Mouse (Mus musculus): ENCODE results near the gene Zbed5. TPM values are rescaled to one million over a fixed set of nuclear protein-coding genes. Genes with fewer than 3 reads are reported as not detected.

Gene Zbed5
- 1.2 to 4.6 TPM (median 1.8 TPM) in 4 replicates for total RNA-seq (2023; ENCODE audit: inconsistent age)

DNA sequence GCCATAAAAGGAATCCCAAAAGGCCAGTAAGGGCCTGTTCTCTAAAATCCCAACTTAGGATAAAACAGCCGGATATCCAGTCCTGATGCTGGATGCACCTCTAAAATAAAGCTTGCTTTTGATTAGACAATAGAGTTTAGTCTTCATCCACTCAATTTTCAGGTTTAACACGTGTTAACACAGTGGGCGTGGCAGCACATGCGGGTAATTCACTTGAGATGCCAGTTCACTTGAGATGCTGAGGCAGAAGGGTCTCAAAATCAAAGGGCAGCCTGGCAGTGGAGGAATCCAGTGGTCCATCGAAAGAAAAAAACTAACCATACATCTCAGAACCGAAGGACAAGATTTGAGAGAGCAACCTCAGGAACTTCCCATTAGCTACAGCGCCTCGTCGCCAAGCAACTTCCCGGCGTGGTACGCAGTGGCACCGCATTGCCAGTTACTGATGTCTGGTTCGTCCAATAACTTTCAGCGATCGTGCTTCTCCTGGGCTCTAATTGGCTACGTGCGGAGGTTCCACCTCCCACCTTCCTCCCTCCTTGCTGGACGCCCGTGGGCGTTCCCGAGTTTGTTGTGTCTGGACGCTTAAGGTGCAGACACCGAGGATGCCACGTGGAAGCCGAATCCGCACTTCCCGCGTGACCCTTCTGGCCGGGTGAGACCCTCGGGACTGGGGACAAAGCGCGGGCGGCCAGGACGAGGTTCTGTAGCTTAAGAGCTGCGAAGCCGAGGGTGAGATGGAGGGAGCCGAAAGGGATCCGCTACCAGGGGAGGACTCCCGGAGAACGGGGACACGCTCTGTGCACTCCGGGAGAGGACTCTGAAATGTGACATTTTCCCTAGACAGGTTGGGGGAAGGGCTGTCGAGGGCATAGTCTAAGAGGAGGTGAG lies at the start of gene Zbed5:
Zbed5 (plus strand) TSS at position 526 of the 891 bp plus-strand sequence.

DNA sequence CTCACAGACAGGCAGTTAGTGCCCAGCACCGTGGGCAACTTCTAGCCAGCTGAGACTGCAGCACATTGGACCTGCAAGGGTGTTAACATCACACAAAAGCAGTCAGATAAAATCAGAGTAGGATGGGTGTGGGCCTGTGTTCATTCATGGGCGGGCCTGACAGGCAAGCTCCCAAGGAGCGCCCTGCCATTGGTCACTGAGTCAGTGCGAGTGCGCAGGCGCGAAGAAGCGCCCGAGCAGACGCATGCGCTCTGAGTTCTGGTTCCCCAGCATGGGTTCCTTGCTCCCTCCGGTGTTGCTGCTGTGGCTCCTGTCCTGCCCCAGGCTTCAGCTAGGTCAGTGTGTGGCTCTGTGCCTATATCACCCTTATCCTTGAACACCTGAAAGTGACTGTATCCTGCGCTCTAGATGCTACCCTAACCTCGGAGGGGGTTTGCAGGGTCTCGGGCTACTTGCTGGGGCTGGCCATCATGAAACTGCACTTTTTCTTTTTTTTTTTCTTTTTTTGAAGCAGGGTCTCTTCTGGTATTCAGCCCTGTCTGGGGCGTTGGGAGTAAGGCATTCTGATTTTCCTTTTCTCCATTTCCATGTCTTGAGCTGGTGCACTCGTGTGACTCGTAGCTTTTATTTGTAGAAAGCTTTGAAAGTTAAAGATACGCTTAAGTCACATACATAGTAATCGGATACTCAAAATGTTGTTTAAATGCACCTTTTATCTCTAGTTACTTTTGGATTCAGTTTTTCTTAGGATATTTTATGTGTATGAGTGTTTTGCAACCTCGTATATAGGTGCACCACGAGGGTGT lies 48.6 kb upstream of the Zbed5 start, which contains the start of gene Sumf2:
Sumf2 (plus strand) TSS at position 235 of the 806 bp plus-strand sequence.

DNA sequence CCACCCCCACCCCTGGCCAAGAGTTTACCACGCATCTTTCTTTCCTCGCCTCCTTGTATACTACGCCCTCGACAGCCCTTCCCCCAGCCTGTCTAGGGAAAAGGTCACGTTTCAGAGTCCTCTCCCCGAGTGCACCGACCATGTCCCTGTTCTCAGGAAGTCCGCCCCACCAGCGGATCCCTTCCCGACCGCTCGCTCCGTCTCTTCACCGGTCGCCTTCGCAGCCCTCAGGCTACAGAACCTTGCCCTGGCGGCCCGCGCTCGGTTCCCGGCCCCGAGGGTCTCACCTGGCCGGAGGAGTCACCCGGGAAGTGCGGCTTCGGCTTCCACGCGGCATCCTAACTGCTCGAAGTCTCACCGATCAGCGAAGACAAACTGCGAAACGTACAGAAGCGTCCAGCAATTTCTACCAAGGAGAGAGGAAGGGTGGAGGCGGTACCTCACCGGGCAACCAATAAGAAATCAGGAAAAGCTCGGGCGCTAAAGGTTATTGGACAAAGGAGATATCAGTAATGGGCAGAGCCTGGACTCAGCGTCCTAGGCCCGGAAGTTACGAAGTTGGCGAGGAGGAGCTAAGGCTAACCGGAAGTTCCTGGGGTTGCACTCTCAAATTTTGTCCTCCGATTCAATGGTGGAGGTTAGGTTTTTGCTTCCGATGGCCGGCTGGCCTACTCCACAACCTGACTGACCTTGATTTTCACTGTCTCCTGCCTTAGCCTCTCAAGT lies 8.4 kb upstream of the Zbed5 start, which contains the start of gene Chchd2:
Chchd2 (minus strand) TSS at position 560 of the 726 bp plus-strand sequence.

DNA sequence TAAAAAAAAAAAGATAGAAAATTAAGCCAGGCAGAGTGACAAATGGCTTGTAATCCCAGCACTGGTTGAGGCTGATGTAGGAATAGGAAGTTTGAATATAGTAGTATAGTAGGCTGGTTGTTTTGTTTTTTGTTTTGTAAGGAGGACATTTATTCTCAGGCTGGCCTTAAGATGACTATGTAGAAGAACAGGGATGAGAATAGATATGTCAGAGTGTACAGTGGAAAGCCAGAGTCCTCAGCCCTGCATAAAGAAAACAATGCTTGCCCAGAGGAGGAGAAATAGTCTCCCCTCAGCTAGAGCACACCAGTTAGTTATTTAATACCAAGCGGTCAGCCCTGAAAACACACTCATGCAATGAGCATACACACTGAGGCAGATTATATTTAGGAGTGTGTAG lies 2.9 kb downstream of the Zbed5 start, which contains the start of gene Phkg1:
Phkg1 (minus strand) TSS at position 101 of the 400 bp plus-strand sequence.

DNA sequence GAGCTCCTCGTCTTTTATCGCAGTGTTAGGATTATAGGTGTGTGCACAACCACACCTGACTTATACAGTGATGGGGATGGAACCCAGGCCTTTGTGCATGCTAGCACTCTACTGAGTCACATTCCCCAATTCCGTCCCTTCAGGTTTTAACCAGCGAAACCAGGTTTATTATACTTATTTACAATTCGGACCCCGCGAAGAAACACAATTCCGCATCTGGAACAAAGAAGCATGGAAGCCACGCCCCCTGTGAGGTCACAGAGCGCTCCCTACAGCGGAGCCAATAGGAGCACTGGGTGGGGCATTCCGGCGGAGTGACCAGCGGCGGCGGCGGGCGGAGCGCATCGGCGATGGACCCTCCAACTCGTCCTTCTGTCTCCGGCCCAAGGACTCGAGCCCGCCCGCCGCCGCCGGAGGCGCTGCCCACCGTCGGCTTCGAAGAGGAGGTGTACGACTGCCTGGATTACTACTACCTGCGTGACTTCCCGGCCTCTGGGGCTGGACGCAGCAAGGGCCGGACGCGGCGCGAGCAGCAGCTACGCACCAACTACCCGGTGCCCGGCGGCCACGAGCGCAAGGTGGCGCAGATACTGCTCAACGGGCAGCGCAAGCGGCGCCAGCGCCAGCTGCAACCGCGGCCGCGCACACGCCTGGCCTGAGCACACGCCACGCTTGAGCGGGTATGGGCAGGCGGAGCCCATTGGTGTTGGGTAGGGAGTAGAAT lies 12.9 kb downstream of the Zbed5 start, which contains the start of gene Nupr1l:
Nupr1l (plus strand) TSS at position 299 of the 724 bp plus-strand sequence.

DNA sequence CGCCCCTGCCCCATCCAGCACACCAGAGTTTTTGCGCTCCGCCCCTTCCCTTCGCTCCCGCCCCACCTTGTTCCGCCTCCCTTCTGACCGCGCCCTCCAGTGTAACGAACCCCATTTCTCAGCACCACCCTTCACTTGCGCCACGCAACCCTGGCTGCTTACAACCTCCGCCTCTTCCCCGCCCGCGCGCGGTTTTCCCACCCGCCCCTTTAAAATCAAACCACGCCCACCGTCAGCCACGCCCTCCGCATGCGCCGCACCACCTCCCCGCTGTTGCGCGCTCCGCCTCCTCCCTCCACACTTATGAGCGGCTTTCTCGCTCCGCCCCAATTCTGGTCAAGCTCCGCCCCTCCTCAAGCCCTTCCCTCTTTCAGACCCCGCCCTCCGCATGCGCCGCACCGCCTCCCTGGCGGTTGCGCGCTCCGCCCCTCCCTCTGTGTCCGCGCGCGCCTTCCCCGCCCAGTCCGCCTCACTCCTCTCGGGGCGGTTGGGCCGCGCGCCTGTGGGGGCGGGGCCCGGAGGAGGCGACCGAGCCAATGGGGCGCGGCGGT lies 46.0 kb downstream of the Zbed5 start, which contains the start of gene Vkorc1l1:
Vkorc1l1 (plus strand) TSS at position 476 of the 551 bp plus-strand sequence.

Other genes starting within 250 kb of the Zbed5 start
- 1.6 to 2.7 TPM (median 1.9 TPM) in 4 replicates for gene Zfp11, start 225.6 kb upstream of the Zbed5 start, total RNA-seq (2023; ENCODE audit: inconsistent age)
- gene Sept14, start 187.2 kb upstream of the Zbed5 start, total RNA-seq (2023; ENCODE audit: inconsistent age): not detected in 4 replicates
- 43.3 to 59.8 TPM (median 48.1 TPM) in 4 replicates for gene Mrps17, start 180.2 kb upstream of the Zbed5 start, total RNA-seq (2023; ENCODE audit: inconsistent age)
- 32.5 to 37.1 TPM (median 33.3 TPM) in 4 replicates for gene Nipsnap2, start 170.7 kb upstream of the Zbed5 start, total RNA-seq (2023; ENCODE audit: inconsistent age)
- 9.7 to 13.0 TPM (median 10.1 TPM) in 4 replicates for gene Psph, start 108.3 kb upstream of the Zbed5 start, total RNA-seq (2023; ENCODE audit: inconsistent age)
- gene Sumf2, start 48.7 kb upstream of the Zbed5 start, total RNA-seq (2023; ENCODE audit: inconsistent age): 8.9 to 19.3 TPM (median 13.0 TPM) in 4 replicates
- 131 to 185 TPM (median 145 TPM) in 4 replicates for gene Chchd2, start 8.3 kb upstream of the Zbed5 start, total RNA-seq (2023; ENCODE audit: inconsistent age)
- gene Phkg1, start 2.8 kb downstream of the Zbed5 start, total RNA-seq (2023; ENCODE audit: inconsistent age): 0.21 to 1.1 TPM (median 0.57 TPM) in 3 of 4 replicates, not detected in the other
- gene Nupr1l, start 12.8 kb downstream of the Zbed5 start, total RNA-seq (2023; ENCODE audit: inconsistent age): 1.0 to 2.0 TPM (median 1.5 TPM) in 4 replicates
- 9.9 to 12.8 TPM (median 10.9 TPM) in 4 replicates for gene Vkorc1l1, start 46.2 kb downstream of the Zbed5 start, total RNA-seq (2023; ENCODE audit: inconsistent age)
- gene Gusb, start 107.3 kb downstream of the Zbed5 start, total RNA-seq (2023; ENCODE audit: inconsistent age): 31.0 to 36.7 TPM (median 34.3 TPM) in 4 replicates
- gene Asl, start 133.5 kb downstream of the Zbed5 start, total RNA-seq (2023; ENCODE audit: inconsistent age): 12.5 to 16.6 TPM (median 15.1 TPM) in 4 replicates
- gene Crcp, start 133.6 kb downstream of the Zbed5 start, total RNA-seq (2023; ENCODE audit: inconsistent age): 19.9 to 27.9 TPM (median 25.3 TPM) in 4 replicates
- 35.5 to 43.0 TPM (median 39.8 TPM) in 4 replicates for gene Tpst1, start 177.6 kb downstream of the Zbed5 start, total RNA-seq (2023; ENCODE audit: inconsistent age)
- 2.4 to 3.7 TPM (median 2.7 TPM) in 4 replicates for gene Kctd7, start 249.1 kb downstream of the Zbed5 start, total RNA-seq (2023; ENCODE audit: inconsistent age)

Data from B cell, adult (primary cell).